Mouse (Mus musculus) thymus, postnatal 4 days (tissue): ENCODE measurements around the gene Gm38392.

Experiments
- DNase-seq: peaks from one replicate; pipeline ENCODE4 v3.0.0; 2021

The Gm38392 gene

GRCm38 (mm10) chr3:88234041-88234440, 53.0 kb downstream of the Gm38392 start:
- no peak for DNase-seq

- DNase-seq = no peak
Measured at GRCm38 (mm10) chr3:88232851-88233649, 54.0 kb downstream of the Gm38392 start.

- DNase-seq = no peak
Measured at GRCm38 (mm10) chr3:88232301-88232702, 54.7 kb downstream of the Gm38392 start.

- no peak for DNase-seq
Measured at GRCm38 (mm10) chr3:88231061-88231641, 55.9 kb downstream of the Gm38392 start.

- no peak for DNase-seq
Measured at GRCm38 (mm10) chr3:88230262-88231047, 56.6 kb downstream of the Gm38392 start.

- no peak for DNase-seq
Measured at GRCm38 (mm10) chr3:88229526-88229925, 57.5 kb downstream of the Gm38392 start.

- no peak for DNase-seq
Measured at GRCm38 (mm10) chr3:88228906-88229305, 58.1 kb downstream of the Gm38392 start.

GRCm38 (mm10) chr3:88227976-88228375, 59.0 kb downstream of the Gm38392 start:
- no peak for DNase-seq

DNA sequence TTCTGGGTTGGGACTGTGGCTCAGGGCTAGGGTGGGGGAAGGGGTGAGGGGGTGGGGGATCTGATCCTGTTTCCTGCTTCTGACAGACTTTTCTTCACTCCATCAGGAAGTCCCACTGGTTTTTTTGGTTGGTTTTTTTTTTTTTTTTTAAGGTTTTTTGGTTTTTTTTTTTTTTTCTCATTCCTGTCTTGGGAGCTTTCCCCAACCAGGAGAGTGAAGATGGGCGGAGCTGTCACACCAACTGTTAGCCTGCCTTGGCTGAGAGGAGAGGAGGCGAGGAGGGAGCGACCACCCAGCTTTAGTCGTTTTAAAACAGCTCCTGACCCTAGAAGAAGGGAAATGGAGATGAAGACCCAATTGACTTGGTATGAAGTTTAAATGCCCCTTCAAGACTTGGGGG, 59.8 kb downstream of the Gm38392 start:
- DNase-seq = no peak

DNA sequence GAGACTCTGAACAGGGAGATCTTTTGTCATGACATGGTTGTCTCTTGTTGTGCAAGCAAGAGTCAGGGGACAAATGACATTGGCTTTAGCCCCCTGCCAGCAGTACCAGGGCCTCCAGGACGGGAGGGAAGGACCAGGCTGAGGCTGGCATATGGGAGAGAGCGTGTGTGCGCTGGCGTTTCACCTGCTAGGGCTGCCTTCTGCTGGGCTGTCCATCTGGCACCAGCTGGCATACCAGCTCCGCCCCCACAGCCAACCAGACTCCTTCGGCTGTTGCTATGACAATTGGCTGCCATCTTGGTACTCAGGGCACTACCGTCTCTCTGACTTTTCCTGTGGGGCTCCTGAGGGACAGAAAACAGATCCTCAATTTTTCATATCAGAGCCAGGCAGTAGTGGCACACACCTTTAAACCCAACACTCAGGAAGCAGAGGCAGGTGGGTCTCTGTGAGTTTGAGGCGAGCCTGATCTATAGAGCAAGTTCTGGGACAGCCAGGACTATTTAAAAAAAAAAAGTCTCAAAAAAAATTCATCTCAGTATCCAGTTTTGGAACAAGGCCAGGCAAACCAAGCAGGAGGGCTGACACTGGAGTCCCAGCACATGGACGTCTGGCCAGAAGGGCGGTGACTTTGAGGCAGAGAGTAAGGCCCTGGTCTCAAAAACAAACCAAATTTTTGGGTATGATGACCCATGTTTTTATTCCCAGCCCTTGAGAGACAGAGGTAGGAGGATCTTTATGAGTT, 60.7 kb downstream of the Gm38392 start:
- no peak for DNase-seq

DNA sequence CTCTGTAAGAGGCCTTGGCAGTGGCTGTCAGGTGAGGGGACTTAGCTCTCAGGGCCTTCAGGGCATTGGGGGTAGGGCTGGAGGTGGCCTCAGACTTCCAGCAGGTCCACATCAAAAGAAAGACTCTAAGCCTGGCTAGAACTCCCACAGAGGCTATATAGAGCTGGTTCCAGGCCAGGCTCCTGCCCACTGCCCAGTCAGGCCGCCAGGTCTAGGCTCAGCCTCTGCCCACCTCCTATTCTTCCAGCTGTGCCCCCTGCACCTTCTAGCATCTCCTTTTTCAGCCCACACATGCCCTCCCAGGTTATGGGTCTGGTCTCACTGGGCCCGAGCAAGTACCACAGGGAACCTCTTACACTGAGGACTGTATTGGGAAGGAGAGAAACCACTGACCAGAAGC, 62.1 kb downstream of the Gm38392 start:
- DNase-seq = no peak

DNA sequence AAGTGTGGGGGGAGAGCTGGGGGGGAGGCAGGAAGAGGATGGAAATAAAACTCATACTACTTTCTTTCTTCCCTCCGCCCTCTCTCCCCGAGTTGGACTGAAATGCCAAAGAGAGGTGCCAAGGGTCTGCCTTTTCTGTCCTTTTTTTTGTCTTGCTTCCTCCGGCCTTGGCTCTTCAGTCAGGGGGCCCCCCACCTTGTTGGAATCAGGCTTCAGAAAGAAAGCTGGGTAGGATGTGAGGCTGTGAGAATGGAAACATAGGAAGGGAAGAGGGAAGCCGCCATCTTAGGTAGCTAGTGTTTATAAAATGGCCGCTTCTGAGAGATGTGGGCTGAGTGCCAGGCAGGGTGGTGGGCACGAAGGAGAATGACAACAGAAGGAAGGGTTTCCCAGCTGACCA, 64.6 kb downstream of the Gm38392 start:
- no peak for DNase-seq

- no peak for DNase-seq
Measured at GRCm38 (mm10) chr3:88221519-88222390, 65.3 kb downstream of the Gm38392 start.

GRCm38 (mm10) chr3:88220842-88221241, 66.2 kb downstream of the Gm38392 start:
- peak; percentile 84 for DNase-seq

- no peak for DNase-seq
Measured at GRCm38 (mm10) chr3:88219940-88220339, 67.1 kb downstream of the Gm38392 start.

DNA sequence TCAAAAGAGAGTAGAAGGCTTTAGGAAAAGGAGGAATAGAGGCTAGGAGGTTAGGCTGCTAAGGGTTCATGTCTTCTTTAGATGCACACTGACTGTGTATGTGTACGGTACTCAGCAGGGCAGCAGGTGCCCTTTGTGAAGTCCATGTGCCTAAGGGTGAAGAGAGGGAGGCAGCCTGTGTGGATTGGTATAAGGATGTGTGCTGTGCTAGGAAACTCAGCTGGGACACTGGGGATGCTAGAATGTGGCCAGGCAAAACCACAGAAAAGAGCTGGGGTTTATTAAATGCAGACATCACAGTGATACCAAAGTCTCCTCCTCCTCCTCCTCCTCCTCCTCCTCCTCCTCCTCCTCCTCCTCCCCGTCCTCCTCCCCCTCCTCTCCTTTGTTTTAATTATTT, 69.3 kb downstream of the Gm38392 start:
- DNase-seq = no peak

DNA sequence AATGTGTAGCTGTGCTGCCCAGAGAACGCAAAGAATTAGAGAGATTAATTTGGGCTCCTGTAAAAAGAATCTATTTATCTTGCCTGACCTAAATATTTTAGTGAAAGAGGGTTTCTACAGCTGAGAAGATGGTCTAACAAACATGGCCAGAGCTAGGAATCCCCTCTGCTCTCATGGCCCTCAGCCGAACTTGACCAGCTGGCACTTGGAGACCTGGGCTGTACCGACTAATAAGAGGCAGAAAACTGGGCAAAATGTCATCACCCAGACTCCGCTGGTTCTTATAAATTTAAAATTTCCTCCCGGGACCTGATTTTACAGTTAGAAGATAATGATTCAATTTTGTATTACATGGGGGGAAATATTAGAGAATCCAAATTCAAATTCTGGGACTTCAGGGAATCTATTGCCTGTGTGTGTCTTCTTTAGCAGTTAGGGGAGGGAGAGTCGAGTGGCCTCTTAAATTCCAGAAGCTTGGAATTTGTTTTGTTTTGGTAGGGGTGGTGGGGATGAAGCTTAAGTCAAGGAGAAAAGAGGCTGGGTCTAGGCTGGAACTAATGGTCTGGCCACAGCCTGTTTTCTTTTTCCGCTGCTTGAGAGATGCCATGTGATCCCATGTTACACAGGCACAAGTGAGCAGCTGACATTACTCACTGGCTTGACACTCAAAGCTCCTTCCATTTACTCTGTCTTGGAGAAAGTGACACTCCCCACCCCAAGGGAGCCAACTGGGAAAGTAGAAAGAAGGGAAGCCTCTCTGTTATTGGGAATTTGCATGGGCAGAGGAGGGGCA, 70.3 kb downstream of the Gm38392 start:
- no peak for DNase-seq

DNA sequence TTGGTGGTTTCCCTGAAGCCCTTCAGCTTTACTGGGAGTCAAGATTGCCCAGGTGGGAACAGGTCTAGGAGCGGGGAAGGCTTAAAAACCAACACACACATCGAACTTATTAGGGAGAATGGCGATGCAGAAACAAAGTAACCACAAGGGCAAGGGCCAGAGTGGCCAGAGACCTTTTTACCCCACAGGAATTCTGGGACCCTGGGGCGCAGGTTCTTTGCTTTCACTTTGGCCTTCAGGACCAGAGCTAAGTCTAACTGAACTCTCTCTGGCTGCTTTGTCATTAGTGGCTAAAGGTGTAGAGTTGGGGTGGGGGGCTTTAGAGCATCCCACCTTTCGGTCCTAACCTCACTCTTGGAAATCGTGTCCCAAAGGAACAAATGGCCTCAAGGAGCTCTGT, 70.9 kb downstream of the Gm38392 start:
- DNase-seq = no peak

GRCm38 (mm10) chr3:88215553-88216004, 71.4 kb downstream of the Gm38392 start:
- peak; percentile 18 for DNase-seq

DNA sequence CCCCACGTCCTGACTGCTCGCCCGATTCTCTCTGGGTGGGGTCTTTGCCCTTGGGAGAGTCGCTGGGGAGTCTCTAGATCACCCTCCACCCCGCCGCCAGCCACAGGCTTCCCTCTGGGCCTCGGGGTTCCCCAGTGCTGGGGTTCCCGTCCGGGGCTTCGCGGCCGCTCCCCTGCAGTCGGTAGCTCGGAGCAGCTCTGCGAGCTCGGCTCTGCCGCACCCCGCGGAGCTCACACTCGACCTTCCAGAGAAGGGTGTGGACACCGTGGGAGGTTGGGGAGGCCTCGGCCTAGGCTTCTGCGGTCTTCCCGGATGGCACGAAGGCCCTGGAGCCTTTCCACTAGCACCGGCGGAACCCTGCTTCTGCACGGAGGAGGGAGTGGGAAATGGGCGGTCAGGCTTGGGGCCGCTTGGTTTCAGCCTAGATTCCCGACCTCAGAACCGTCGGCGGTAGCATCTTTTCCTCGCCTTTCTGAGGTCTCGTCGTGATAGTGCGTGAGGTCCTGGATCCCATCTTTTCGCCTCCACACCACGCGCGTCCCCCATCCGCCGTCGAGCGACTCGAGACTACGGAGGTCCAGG, 71.9 kb downstream of the Gm38392 start:
- peak; percentile 42 for DNase-seq
